Mouse (Mus musculus) neural tube, embryonic 10.5 days (tissue): ENCODE results near the gene Prdm16.

Experiments
- DNase-seq: peaks from one replicate; pipeline ENCODE4 v3.0.0-alpha.2; 2017; ENCODE audit warnings: low spot score; ENCODE audit errors: extremely low spot score

Gene Prdm16

DNA sequence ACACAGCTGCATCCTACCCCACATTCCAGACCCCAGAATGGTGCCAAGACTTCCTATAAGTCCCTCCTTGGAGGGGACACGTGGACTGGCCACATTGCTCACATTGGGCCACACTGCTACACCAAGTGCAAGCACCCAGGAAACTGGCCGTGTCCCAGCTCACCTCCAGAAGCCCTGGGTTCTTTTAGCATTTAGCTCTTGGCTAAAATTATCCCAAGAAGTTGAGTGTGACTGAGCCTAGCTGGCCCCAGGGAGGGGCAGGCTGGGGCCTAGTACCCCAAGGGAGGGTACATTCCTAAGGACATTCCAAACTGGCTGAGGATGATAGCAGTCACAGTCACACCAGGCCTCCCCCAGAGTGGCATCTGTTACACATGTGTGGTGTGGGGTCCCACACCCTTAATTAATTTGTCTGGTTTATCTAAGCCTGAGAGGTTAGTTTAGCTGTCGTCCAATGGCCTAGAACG is 342.9 kb downstream of the Prdm16 start:
- DNase-seq, result no peak

DNA sequence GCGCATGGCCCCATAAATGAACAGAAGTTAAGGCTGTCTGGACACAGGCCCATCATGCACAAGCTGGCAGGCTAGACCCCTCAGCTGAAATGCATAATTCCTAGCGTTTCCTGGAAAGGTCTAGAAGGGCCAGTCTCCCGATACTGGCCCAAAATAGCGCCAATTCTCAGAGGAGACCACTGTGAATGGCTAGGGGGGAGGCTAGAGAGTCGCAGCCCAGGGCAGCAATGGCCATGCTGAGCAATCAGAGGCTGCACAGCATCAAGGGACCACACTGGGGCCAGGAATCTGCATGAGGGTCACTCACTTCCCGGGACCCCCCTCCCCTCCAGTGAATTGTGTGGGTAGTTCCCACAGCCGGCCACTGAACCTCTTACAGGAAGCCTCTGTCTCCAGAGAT is 353.0 kb downstream of the Prdm16 start:
- DNase-seq, result no peak

DNA sequence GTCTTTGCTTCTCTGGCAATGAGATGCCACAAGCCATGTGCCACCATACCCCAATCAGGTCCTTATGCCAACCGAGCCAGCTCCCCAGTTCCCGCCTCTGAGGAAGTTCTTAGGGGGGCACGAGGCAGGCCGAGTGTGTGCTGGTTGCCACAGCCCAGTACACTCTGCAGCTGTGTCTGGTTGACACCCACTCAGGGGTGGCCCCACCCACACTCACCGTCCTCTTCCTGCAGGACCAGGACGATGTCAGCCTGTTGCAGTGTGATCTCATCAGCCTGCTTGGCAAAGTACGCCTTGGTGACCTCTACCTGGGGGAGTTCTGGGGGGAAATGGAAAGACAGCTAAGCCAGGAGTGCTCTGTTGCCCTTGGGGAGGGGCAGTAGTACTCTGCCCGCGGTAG is 357.2 kb downstream of the Prdm16 start:
- no peak for DNase-seq

DNA sequence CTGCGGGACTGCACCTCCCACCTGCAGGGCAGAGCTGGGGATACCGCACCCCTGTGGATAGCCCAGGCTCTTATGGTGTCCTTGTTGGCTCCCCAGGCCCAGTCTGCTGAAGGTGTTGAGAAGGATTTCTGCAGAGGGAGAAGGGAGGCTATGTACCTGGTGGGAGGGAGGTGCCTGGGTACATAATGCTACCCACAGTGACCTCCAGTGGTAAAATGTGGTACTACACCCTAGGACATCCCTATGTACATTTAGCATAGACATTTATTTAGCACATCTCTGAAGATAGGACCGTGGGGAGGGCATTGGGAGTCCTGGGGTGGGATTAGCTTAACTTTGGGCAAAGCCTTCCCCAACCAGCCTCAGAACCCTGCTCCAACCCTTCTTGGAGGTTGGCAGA is 363.7 kb downstream of the Prdm16 start:
- peak; percentile 49 for DNase-seq

DNA sequence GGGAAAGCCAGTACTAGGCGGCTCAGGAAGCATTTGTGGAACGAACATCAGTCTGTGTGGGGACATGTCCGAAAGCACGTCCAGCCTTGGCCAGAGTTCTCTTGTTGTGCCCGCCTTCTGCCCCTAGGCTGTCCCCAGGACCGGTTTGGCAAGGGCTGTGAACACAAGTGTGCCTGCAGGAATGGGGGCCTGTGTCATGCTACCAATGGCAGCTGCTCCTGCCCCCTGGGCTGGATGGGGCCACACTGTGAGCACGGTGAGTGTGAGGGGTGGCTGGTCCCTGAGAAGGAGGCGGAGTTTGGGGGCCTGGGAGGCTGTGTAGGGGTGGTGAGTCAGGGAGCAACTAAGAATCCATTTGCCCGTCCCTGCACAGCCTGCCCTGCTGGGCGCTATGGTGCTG is 367.2 kb downstream of the Prdm16 start:
- DNase-seq, result no peak

DNA sequence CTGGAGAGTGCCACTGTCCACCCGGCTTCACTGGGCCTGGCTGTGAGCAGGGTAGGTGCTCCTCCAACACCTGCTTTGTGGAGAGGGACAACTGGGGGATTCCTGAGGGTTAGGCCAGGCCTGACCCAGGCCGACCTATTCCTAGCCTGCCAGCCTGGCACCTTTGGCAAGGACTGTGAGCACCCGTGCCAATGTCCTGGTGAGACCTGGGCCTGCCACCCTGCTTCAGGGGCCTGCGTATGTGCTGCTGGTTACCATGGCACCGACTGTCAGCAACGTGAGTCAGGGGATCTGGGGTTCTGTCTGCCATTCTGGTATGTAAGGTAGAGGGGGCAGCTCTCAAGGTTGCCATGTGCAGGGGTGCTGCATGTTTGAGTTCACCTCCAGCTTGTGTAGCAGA is 369.2 kb downstream of the Prdm16 start:
- DNase-seq, result no peak
